Mouse (Mus musculus) CH12.LX (cell line): ENCODE data around the gene Mfap2. TPM values are rescaled to one million over a fixed set of nuclear protein-coding genes. Genes with fewer than 3 reads are reported as not detected.

Source experiments
- DNase-seq: peaks from one replicate; pipeline ENCODE4 v3.0.0-alpha.2; 2013; ENCODE audit errors: extremely low read depth
- H3K27ac ChIP-seq: 2 replicates; pipeline ENCODE4 v1.5.1; 2012; ENCODE audit warnings: low read depth, mild to moderate bottlenecking, control low read depth, moderate library complexity; ENCODE audit not compliant: insufficient read depth
- H3K27me3 ChIP-seq: replicated peaks from 2 replicates; pipeline ENCODE3; 2012; ENCODE audit warnings: inconsistent platforms
- H3K36me3 ChIP-seq, 2 experiments: replicated peaks in 1 of 2; 2 replicates each; pipeline versions ENCODE3 to v1.6.1; 2012; ENCODE audit warnings: inconsistent platforms in 1 of 2, low read length in 1 of 2, mild to moderate bottlenecking in 1 of 2, mixed read lengths in 1 of 2, moderate library complexity in 1 of 2; ENCODE audit not compliant: control insufficient read depth in 1 of 2, insufficient read depth in 1 of 2
- H3K4me1 ChIP-seq, 2 experiments: 2 replicates each; pipeline ENCODE4 v1.6.1; 2012; ENCODE audit warnings: inconsistent platforms in 1 of 2, moderate library complexity in 1 of 2; ENCODE audit not compliant: insufficient read depth in 2 of 2, control insufficient read depth in 1 of 2
- H3K4me2 ChIP-seq: 2 replicates; pipeline ENCODE4 v1.6.1; 2012; ENCODE audit warnings: low read depth, mild to moderate bottlenecking, control low read depth; ENCODE audit not compliant: poor library complexity, insufficient read depth, severe bottlenecking
- H3K4me3 ChIP-seq, 3 experiments: fragments of 150-350 bp in 1 of 3; sonication (generic) in 1 of 3; replicated peaks in 1 of 3; 2 replicates each; pipeline versions ENCODE3 to v1.5.1; 2011 to 2012; ENCODE audit warnings: low read depth in 2 of 3, low read length in 2 of 3, mild to moderate bottlenecking in 2 of 3, moderate library complexity in 2 of 3, control low read depth in 1 of 3, improper control_type of control experiment in 1 of 3, inconsistent platforms in 1 of 3, mixed read lengths in 1 of 3; ENCODE audit not compliant: poor library complexity in 1 of 3
- H3K79me2 ChIP-seq: replicated peaks from 2 replicates; pipeline ENCODE4 v1.6.1; 2012; ENCODE audit warnings: mild to moderate bottlenecking, moderate library complexity; ENCODE audit not compliant: control insufficient read depth, poor library complexity, insufficient read depth, severe bottlenecking; ENCODE audit errors: extremely low read depth
- H3K9ac ChIP-seq: 2 replicates; pipeline ENCODE4 v1.6.1; 2012; ENCODE audit warnings: low read depth, mild to moderate bottlenecking, control low read depth, moderate library complexity; ENCODE audit not compliant: insufficient read depth
- H3K9me3 ChIP-seq: replicated peaks from 2 replicates; pipeline ENCODE3; 2012; ENCODE audit warnings: low read length, inconsistent platforms, mixed read lengths
- BHLHE40 ChIP-seq: IDR thresholded peaks from 2 replicates; pipeline ENCODE4 v1.6.1; 2011; ENCODE audit warnings: mild to moderate bottlenecking, low read depth, low read length, improper control_type of control experiment
- CHD2 ChIP-seq: IDR thresholded peaks from 2 replicates; pipeline ENCODE4 v1.6.1; 2011; ENCODE audit warnings: low read length, improper control_type of control experiment
- E2F4 ChIP-seq: IDR thresholded peaks from 2 replicates; pipeline ENCODE4 v1.6.1; 2011; ENCODE audit warnings: low read depth, low read length, improper control_type of control experiment; ENCODE audit not compliant: insufficient replicate concordance
- GABPA ChIP-seq: IDR thresholded peaks from 2 replicates; pipeline ENCODE4 v1.6.1; 2012; ENCODE audit warnings: low read depth, low read length, improper control_type of control experiment, inconsistent platforms; ENCODE audit not compliant: insufficient replicate concordance
- HCFC1 ChIP-seq: IDR thresholded peaks from 2 replicates; pipeline ENCODE4 v1.6.1; 2012; ENCODE audit warnings: low read depth, mild to moderate bottlenecking, inconsistent platforms, low read length, improper control_type of control experiment
- IRF4 ChIP-seq: IDR thresholded peaks from 2 replicates; pipeline ENCODE4 v1.6.1; 2014; ENCODE audit warnings: low read depth, mild to moderate bottlenecking, inconsistent platforms, low read length, improper control_type of control experiment
- JUND ChIP-seq: conservative IDR thresholded peaks from 2 replicates; pipeline ENCODE4 v1.6.1; 2011; ENCODE audit warnings: low read depth, low read length, improper control_type of control experiment
- KAT2A ChIP-seq: IDR thresholded peaks from 2 replicates; pipeline ENCODE4 v1.6.1; 2012; ENCODE audit warnings: low read length, improper control_type of control experiment, inconsistent platforms; ENCODE audit not compliant: insufficient replicate concordance
- MAFK ChIP-seq: IDR thresholded peaks from 2 replicates; pipeline ENCODE4 v1.6.1; 2011; ENCODE audit warnings: low read length, improper control_type of control experiment; ENCODE audit not compliant: insufficient replicate concordance
- MAZ ChIP-seq: IDR thresholded peaks from 2 replicates; pipeline ENCODE4 v1.6.1; 2012; ENCODE audit warnings: low read depth, mild to moderate bottlenecking, inconsistent platforms, low read length, improper control_type of control experiment, moderate library complexity
- NELFE ChIP-seq: IDR thresholded peaks from 2 replicates; pipeline ENCODE4 v1.6.1; 2011; ENCODE audit warnings: low read depth, low read length, improper control_type of control experiment
- PAX5 ChIP-seq: IDR thresholded peaks from 2 replicates; pipeline ENCODE4 v1.6.1; 2012; ENCODE audit warnings: low read length, inconsistent platforms, mixed read lengths
- POLR2A ChIP-seq: IDR thresholded peaks from 2 replicates; pipeline ENCODE4 v1.6.1; 2011; ENCODE audit warnings: low read depth, mild to moderate bottlenecking, improper control_type of control experiment, low read length
- RAD21 ChIP-seq: IDR thresholded peaks from 2 replicates; pipeline ENCODE4 v1.6.1; 2011; ENCODE audit warnings: low read depth, mild to moderate bottlenecking, low read length, improper control_type of control experiment, moderate library complexity
- RCOR1 ChIP-seq: conservative IDR thresholded peaks from 2 replicates; pipeline ENCODE4 v1.6.1; 2012; ENCODE audit warnings: low read depth, mild to moderate bottlenecking, inconsistent platforms, low read length, improper control_type of control experiment
- TBP ChIP-seq: conservative IDR thresholded peaks from 2 replicates; pipeline ENCODE4 v1.6.1; 2011; ENCODE audit warnings: low read depth, low read length, improper control_type of control experiment
- TCF12 ChIP-seq: IDR thresholded peaks from 2 replicates; pipeline ENCODE4 v1.6.1; 2014; ENCODE audit warnings: low read depth, mild to moderate bottlenecking, inconsistent platforms, low read length, improper control_type of control experiment
- ZC3H11A ChIP-seq: IDR thresholded peaks from 2 replicates; pipeline ENCODE4 v1.6.1; 2012; ENCODE audit warnings: low read depth, mild to moderate bottlenecking, inconsistent platforms, low read length, improper control_type of control experiment
- ZKSCAN1 ChIP-seq: IDR thresholded peaks from 2 replicates; pipeline ENCODE4 v1.6.1; 2012; ENCODE audit warnings: low read depth, inconsistent platforms, low read length, improper control_type of control experiment, borderline replicate concordance
- ZNF384 ChIP-seq: IDR thresholded peaks from 2 replicates; pipeline ENCODE4 v1.6.1; 2012; ENCODE audit warnings: low read depth, low read length, improper control_type of control experiment, inconsistent platforms
- dilution Hi-C: fragments of 300-500 bp; cut with MboI; formaldehyde crosslinking; loops from 2 replicates; pipeline ENCODE4 v1.14.3; 2020; ENCODE audit warnings: low sequenced_read_pairs; ENCODE audit not compliant: extremely low pct_unique_long_range_greater_than_20kb, extremely low pct_ligation_motif_present
- in situ Hi-C: fragments of 300-500 bp; cut with MboI; formaldehyde crosslinking; loops from 3 replicates; pipeline ENCODE4 v1.14.3; 2019; ENCODE audit warnings: low sequenced_read_pairs, low pct_ligation_motif_present, low pct_unique_long_range_greater_than_20kb, mixed read lengths
- polyA plus RNA-seq: library from polyadenylated mRNA; unstranded; fragments of >175 nt; gene quantifications from 2 replicates; pipeline ENCODE4 v1.2.1, GENCODE M21; 2012; ENCODE audit warnings: low read depth; ENCODE audit not compliant: insufficient read length
- total RNA-seq, 2 experiments: library from RNA; depleted of rRNA; stranded (reverse); fragments of 300-350 nt in 1 of 2; fragments of >200 nt in 1 of 2; gene quantifications; 2 replicates each; pipeline ENCODE4 v1.2.3; 2012 to 2014

The Mfap2 gene
- total and polyA plus RNA-seq, 3 experiments = not detected

GRCm38 (mm10) chr4:141015356-141015755, 5.1 kb downstream of the Mfap2 start:
- H3K4me3 ChIP-seq = no peak overlapping the region
- H3K9ac ChIP-seq = no peak overlapping the region
- no peaks in the 10 kb centered on the region for H3K79me2 ChIP-seq
- H3K27me3 ChIP-seq = no peaks in the 10 kb centered on the region
- dilution Hi-C loops (no loop called here), in situ Hi-C loops (no loop called here)
- peaks cover 0 to 45% of the 10 kb centered on the region in 2 experiments for H3K36me3 ChIP-seq
- H3K4me2 ChIP-seq = no peak overlapping the region
- DNase-seq = no peak
- H3K9me3 ChIP-seq = no peaks in the 10 kb centered on the region
- H3K4me1 ChIP-seq = peaks cover 2 to 5% of the 10 kb centered on the region in 2 experiments; a peak in 2 of 4 replicates
- H3K27ac ChIP-seq = no peak overlapping the region
- TF ChIP-seq GABPA (no peak), ZNF384 (no peak), IRF4 (no peak), TCF12 (no peak), RAD21 (no peak), MAZ (no peak), NELFE (no peak), BHLHE40 (no peak), PAX5 (no peak), KAT2A (no peak), POLR2A (no peak), MAFK (no peak), RCOR1 (no peak), HCFC1 (no peak), E2F4 (no peak), ZKSCAN1 (no peak)

GRCm38 (mm10) chr4:141016311-141016710, 6.1 kb downstream of the Mfap2 start:
- in situ Hi-C loops (no loop called here), dilution Hi-C loops (no loop called here)
- H3K9me3 ChIP-seq = no peaks in the 10 kb centered on the region
- H3K4me3 ChIP-seq = no peak overlapping the region
- no peak overlapping the region for H3K9ac ChIP-seq
- DNase-seq = no peak
- H3K4me1 ChIP-seq = peaks cover 2 to 5% of the 10 kb centered on the region in 2 experiments; a peak in 2 of 4 replicates
- no peaks in the 10 kb centered on the region for H3K27me3 ChIP-seq
- TF ChIP-seq TBP = no peak
- TF ChIP-seq CHD2 = no peak
- TF ChIP-seq ZC3H11A = no peak
- no peak for TF ChIP-seq RCOR1
- no peak for TF ChIP-seq JUND
- no peak for TF ChIP-seq MAZ
- TF ChIP-seq, all 38 proteins: peak for 0
- Histone ChIP-seq H3K36me3 (peaks cover 0 to 54% of the 10 kb centered on the region in 2 experiments), H3K27ac (no peak overlapping the region), H3K79me2 (no peaks in the 10 kb centered on the region), H3K4me2 (no peak overlapping the region)
